Mouse (Mus musculus): Measurements from ENCODE around the gene Edem1.

DNA sequence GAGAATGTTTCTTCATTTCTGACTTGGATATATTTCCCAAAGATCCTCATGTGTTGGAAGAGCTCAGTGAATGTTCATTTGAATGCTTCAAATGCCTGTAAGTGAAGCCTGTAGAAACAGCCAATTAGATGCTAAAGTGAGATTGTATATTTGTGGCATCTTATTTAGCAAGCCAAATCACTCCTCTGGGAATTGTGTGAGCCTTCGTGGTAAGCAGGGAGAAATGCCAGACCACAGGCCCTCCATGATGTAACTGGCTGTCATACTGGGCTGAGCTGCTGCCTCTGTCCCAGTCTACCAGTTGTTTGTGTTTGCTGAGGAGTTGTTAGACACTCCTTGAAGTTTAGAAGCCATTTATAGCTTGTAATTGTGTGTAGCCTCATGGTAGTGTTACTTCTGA is 15.2 kb downstream of the Edem1 start:
- no peak for TF ChIP-seq CTCF (IDR thresholded peaks at IDR 0.05; ENCODE audit: control insufficient read depth, insufficient read depth, insufficient read length)
- TF ChIP-seq MYOG (IDR thresholded peaks at IDR 0.05; ENCODE audit: control insufficient read depth, extremely low read depth, insufficient read length): no peak
- TF ChIP-seq CEBPB (IDR thresholded peaks at IDR 0.05; ENCODE audit: low read depth): peak; percentile 84
- no peak for TF ChIP-seq USF1 (IDR thresholded peaks at IDR 0.05; ENCODE audit: low read depth)
